Mouse (Mus musculus) heart, embryonic 12.5 days (tissue): ENCODE data around the gene Akr1e1. TPM values are rescaled to one million over a fixed set of nuclear protein-coding genes. Genes with fewer than 3 reads are reported as not detected.
A peak's percentile ranks its signal among the peaks of the same experiment; 100 is the strongest.
"Not testable (repeated sequence)": the region's sequence is repeated elsewhere in the genome, so short reads cannot be mapped to it uniquely, and the experiment has no call there.

ENCODE experiments used
- ATAC-seq: fragments of 200-750 bp; cut with Nextera tagmentation; 2 replicates; pipeline ENCODE4 v1.8.0; 2017; ENCODE audit warnings: moderate TSS enrichment, moderate library complexity; ENCODE audit not compliant: insufficient number of reproducible peaks, low FRiP score
- H3K27ac ChIP-seq: fragments of 300-500 bp; sonication (generic); 2 replicates; pipeline ENCODE4 v1.5.1; 2016; ENCODE audit warnings: mild to moderate bottlenecking, moderate library complexity; ENCODE audit not compliant: poor library complexity, severe bottlenecking
- H3K27me3 ChIP-seq: fragments of 300-500 bp; sonication (generic); replicated peaks from 2 replicates; pipeline ENCODE4 v1.6.1; 2016; ENCODE audit warnings: mild to moderate bottlenecking, moderate library complexity
- H3K36me3 ChIP-seq: fragments of 300-500 bp; sonication (generic); 2 replicates; pipeline ENCODE4 v1.6.1; 2016; ENCODE audit warnings: mild to moderate bottlenecking, moderate library complexity
- H3K4me1 ChIP-seq: fragments of 300-500 bp; sonication (generic); replicated peaks from 2 replicates; pipeline ENCODE4 v1.6.1; 2016; ENCODE audit warnings: mild to moderate bottlenecking
- H3K4me2 ChIP-seq: fragments of 300-500 bp; sonication (generic); 2 replicates; pipeline ENCODE4 v1.6.1; 2016; ENCODE audit warnings: mild to moderate bottlenecking, moderate library complexity
- H3K4me3 ChIP-seq: fragments of 300-500 bp; sonication (generic); 2 replicates; pipeline ENCODE4 v1.5.1; 2016; ENCODE audit warnings: mild to moderate bottlenecking
- H3K9ac ChIP-seq: fragments of 300-500 bp; sonication (generic); 2 replicates; pipeline ENCODE4 v1.6.1; 2016; ENCODE audit warnings: mild to moderate bottlenecking, moderate library complexity
- H3K9me3 ChIP-seq: fragments of 300-500 bp; sonication (generic); replicated peaks from 2 replicates; pipeline ENCODE4 v1.6.1; 2016; ENCODE audit warnings: mild to moderate bottlenecking, moderate library complexity
- WGBS: fragments of 180-500 bp; shearing (Covaris S2); methylation state at CpG from one replicate; pipeline ENCODE4 v1.1.7; 2016; 5-methylcytosine and 5-hydroxymethylcytosine counted together
- polyA plus RNA-seq: library from polyadenylated mRNA; unstranded; fragments of >200 nt; fragmentation: Nextera tagmentation; extraction: Ambion mirVana; gene quantifications from 2 replicates; pipeline ENCODE4 v1.2.1, GENCODE M21; 2016

The Akr1e1 gene
- 44.5 and 47.5 TPM in 2 replicates for polyA plus RNA-seq

- WGBS, result 3% methylated on average over 10 of the region's 10 CpGs
- Histone ChIP-seq H3K9ac (peak within 1 kb of the TSS; percentile 83), H3K4me1 (no peaks in the 10 kb centered on the region), H3K4me3 (peak within 1 kb of the TSS; percentile 88), H3K4me2 (peak within 1 kb of the TSS; percentile 72), H3K27ac (peak within 1 kb of the TSS; percentile 68; the same call in 1 of the 2 replicates), H3K36me3 (0 out of 2 replicates have a peak, but pooled peaks cover 4% of the 10 kb centered on the region), H3K27me3 (no peaks in the 10 kb centered on the region), H3K9me3 (no peaks in the 10 kb centered on the region)
- ATAC-seq, result peak; percentile 99
These were observed at the start of gene Akr1e1 for GRCm38 (mm10) chr13:4608961-4609409. Akr1e1 (minus strand) TSS chr13:4609174.

- no peak overlapping the region for H3K4me2 ChIP-seq
- H3K27me3 ChIP-seq, result no peaks in the 10 kb centered on the region
- no peaks in the 10 kb centered on the region for H3K36me3 ChIP-seq
- no peaks in the 10 kb centered on the region for H3K9me3 ChIP-seq
- no peaks in the 10 kb centered on the region for H3K4me1 ChIP-seq
- no peak overlapping the region for H3K27ac ChIP-seq
- no peak overlapping the region for H3K4me3 ChIP-seq
- ATAC-seq, result no peak
- H3K9ac ChIP-seq, result no peak overlapping the region
- 78% methylated on average over 5 of the region's 5 CpGs for WGBS
These were observed 49.4 kb upstream of the Akr1e1 start for GRCm38 (mm10) chr13:4658346-4658745.

- Histone ChIP-seq H3K36me3 (no peaks in the 10 kb centered on the region), H3K27me3 (no peaks in the 10 kb centered on the region), H3K4me3 (no peak overlapping the region), H3K9ac (no peak overlapping the region), H3K9me3 (no peaks in the 10 kb centered on the region), H3K4me2 (no peak overlapping the region), H3K4me1 (no peaks in the 10 kb centered on the region), H3K27ac (no peak overlapping the region)
- ATAC-seq, result no peak
- 79% methylated on average over 16 of the region's 16 CpGs for WGBS
These were observed 47.5 kb upstream of the Akr1e1 start for GRCm38 (mm10) chr13:4656277-4657146.

- Histone ChIP-seq H3K4me3 (no peak overlapping the region), H3K9ac (no peak overlapping the region), H3K27ac (no peak overlapping the region), H3K4me1 (no peaks in the 10 kb centered on the region), H3K27me3 (no peaks in the 10 kb centered on the region), H3K36me3 (no peaks in the 10 kb centered on the region), H3K4me2 (no peak overlapping the region), H3K9me3 (no peaks in the 10 kb centered on the region)
- 69% methylated on average over 3 of the region's 3 CpGs for WGBS
- ATAC-seq, result no peak
These were observed 41.2 kb upstream of the Akr1e1 start for GRCm38 (mm10) chr13:4650190-4650589.

DNA sequence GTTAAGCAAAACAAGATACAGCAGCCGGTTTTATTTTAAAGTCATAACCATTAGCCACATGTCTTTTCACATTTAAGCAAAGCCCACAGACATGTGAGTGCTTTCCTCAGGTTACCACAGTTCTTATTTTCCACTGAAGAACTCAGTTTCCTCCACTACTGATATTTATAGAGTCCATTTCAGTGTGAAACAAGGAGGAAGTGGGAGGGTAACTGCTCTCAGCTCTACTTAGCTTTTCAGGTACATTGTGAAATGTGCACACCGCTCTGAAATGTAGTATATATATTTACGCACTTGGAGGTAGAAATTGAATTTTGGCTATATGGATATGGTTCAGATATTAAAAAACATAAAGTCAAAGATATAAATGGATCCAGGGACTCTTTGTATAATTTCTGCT is 36.3 kb upstream of the Akr1e1 start:
- no peak overlapping the region for H3K9ac ChIP-seq
- ATAC-seq, result no peak
- WGBS, result 90% methylated on average over 3 of the region's 3 CpGs
- H3K4me3 ChIP-seq, result no peak overlapping the region
- no peaks in the 10 kb centered on the region for H3K36me3 ChIP-seq
- H3K27me3 ChIP-seq, result no peaks in the 10 kb centered on the region
- H3K9me3 ChIP-seq, result no peaks in the 10 kb centered on the region
- H3K27ac ChIP-seq, result no peak overlapping the region
- H3K4me1 ChIP-seq, result no peaks in the 10 kb centered on the region
- no peak overlapping the region for H3K4me2 ChIP-seq

- no peak overlapping the region for H3K4me3 ChIP-seq
- H3K9me3 ChIP-seq, result no peaks in the 10 kb centered on the region
- ATAC-seq, result no peak
- H3K9ac ChIP-seq, result no peak overlapping the region
- H3K27me3 ChIP-seq, result no peaks in the 10 kb centered on the region
- H3K27ac ChIP-seq, result no peak overlapping the region
- no peak overlapping the region for H3K4me2 ChIP-seq
- H3K4me1 ChIP-seq, result no peaks in the 10 kb centered on the region
- H3K36me3 ChIP-seq, result 0 out of 2 replicates have a peak, but pooled peaks cover 4% of the 10 kb centered on the region
These were observed 1.9 kb upstream of the Akr1e1 start for GRCm38 (mm10) chr13:4610902-4611301.

DNA sequence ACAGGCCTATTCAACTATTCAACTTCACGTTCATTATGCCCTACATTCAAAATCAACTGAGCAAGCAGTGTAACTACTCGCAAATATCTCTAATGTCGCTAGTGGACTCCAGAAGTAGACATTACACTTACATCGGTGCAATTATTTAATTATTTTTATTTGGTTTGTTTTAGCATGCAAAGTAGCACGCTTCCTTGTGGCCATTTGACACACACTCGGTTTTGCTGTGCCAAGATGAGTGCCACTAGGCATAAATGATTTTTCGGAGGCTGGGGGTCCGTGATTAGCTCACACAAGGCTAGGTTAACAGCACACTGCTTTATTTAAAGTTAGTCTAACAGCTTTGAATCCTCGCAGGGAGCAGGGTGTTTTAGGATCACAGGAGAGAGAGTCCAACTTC is 444 bp downstream of the Akr1e1 start:
- Histone ChIP-seq H3K27me3 (no peaks in the 10 kb centered on the region), H3K4me2 (peak overlapping the region; percentile 72), H3K36me3 (peaks cover 7% of the 10 kb centered on the region; the same call in 1 of the 2 replicates), H3K9ac (peak overlapping the region; percentile 83), H3K9me3 (no peaks in the 10 kb centered on the region), H3K4me3 (peak overlapping the region; percentile 88), H3K4me1 (0 out of 2 replicates have a peak, but pooled peaks cover 3% of the 10 kb centered on the region), H3K27ac (peak overlapping the region; percentile 68; the same call in 1 of the 2 replicates)
- WGBS, result 25% methylated on average over 9 of the region's 9 CpGs
- ATAC-seq, result peak; percentile 33

- Histone ChIP-seq H3K9me3 (0 out of 2 replicates have a peak, but pooled peaks cover 2% of the 10 kb centered on the region), H3K27me3 (no peaks in the 10 kb centered on the region), H3K4me3 (no peak overlapping the region), H3K36me3 (peaks cover 19% of the 10 kb centered on the region), H3K4me2 (no peak overlapping the region), H3K9ac (no peak overlapping the region), H3K4me1 (0 out of 2 replicates have a peak, but pooled peaks cover 4% of the 10 kb centered on the region), H3K27ac (no peak overlapping the region)
- 82% methylated on average over 4 of the region's 4 CpGs for WGBS
- ATAC-seq, result no peak
These were observed 2.2 kb downstream of the Akr1e1 start for GRCm38 (mm10) chr13:4606821-4607220.

GRCm38 (mm10) chr13:4603431-4603830 is 5.5 kb downstream of the Akr1e1 start:
- ATAC-seq, H3K4me3 ChIP-seq, H3K9ac ChIP-seq, H3K4me2 ChIP-seq, H3K9me3 ChIP-seq, H3K4me1 ChIP-seq, H3K27ac ChIP-seq, H3K27me3 ChIP-seq: not testable (repeated sequence)
- peaks cover 52% of the 10 kb centered on the region for H3K36me3 ChIP-seq
- 44% methylated on average over 3 of the region's 3 CpGs for WGBS

- Histone ChIP-seq H3K4me1 (no peaks in the 10 kb centered on the region), H3K9me3 (no peaks in the 10 kb centered on the region; the same call in 1 of the 2 replicates), H3K36me3 (no peaks in the 10 kb centered on the region), H3K4me3 (no peak overlapping the region), H3K27ac (no peak overlapping the region), H3K9ac (no peak overlapping the region), H3K4me2 (no peak overlapping the region), H3K27me3 (no peaks in the 10 kb centered on the region)
- ATAC-seq, result no peak
- 76% methylated on average over 1 of the region's 1 CpGs for WGBS
These were observed 32.1 kb downstream of the Akr1e1 start for GRCm38 (mm10) chr13:4576921-4577320.

DNA sequence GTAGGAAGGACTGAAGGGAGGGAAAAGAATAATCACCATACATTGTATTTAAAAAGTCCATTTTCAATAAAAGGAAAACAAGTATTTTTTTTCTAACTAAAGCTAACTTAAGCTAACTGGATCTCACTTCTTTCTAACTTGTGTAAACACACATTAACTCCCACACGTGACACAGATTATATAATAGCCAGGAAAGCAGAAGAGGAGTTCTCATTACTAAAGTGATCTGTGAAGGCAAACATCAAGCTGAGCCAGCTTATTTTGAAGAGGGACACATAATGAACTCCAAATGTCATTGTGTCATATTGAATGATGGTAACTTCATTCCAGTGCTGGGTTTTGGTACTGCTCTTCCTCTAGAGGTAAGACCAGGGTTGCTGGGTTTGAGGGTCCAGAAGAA is 35.1 kb downstream of the Akr1e1 start, which contains the start of gene Akr1c21:
Gene Akr1c21 (plus strand): TSS at position 205 of the 400 bp plus-strand sequence.
- 63% methylated on average over 1 of the region's 1 CpGs for WGBS
- H3K4me2 ChIP-seq, result no peak within 1 kb of the TSS

More for the DNA sequence above, 35.1 kb downstream of the Akr1e1 start, which contains the start of gene Akr1c21:
- H3K27me3 ChIP-seq, result no peaks in the 10 kb centered on the region
- no peak within 1 kb of the TSS for H3K9ac ChIP-seq
- no peaks in the 10 kb centered on the region for H3K4me1 ChIP-seq
- no peak within 1 kb of the TSS for H3K27ac ChIP-seq
- H3K9me3 ChIP-seq, result no peaks in the 10 kb centered on the region; the same call in 1 of the 2 replicates
- no peaks in the 10 kb centered on the region for H3K36me3 ChIP-seq
- H3K4me3 ChIP-seq, result no peak within 1 kb of the TSS
- ATAC-seq, result no peak
